ENCODE assay signal across 14 mouse cellular contexts in genomic region chr13:57055409-57056195, GRCm38 (mm10).
DNase-seq lines count a peak whose midpoint lies in the region; ATAC-seq lines count a peak whose summit lies in the region.
"Had no signal": no experiment of that assay in that cellular context is flagged by ENCODE, and none has a peak within 500 bp of the region (broad histone marks: within the 10 kb centered on the region; RNA-seq: fewer than 3 reads in every experiment).

No protein-coding gene starts in this region.

- no peak overlapping the region for H3K4me3 ChIP-seq in hindbrain, embryonic 10.5 days
- H3K4me3 ChIP-seq in midbrain, embryonic 14.5 days (replicated peaks; ENCODE audit: low read depth, low read length), result no peak overlapping the region
- H3K4me3 ChIP-seq: heart, embryonic 10.5 days had no signal

- intact Hi-C loops in gastrocnemius, postnatal 14 days (cut with DNase I; ENCODE audit: low total_unique reads), result no loop called here

- H3K36me3 ChIP-seq in hindbrain, embryonic 10.5 days, result no peaks in the 10 kb centered on the region
- H3K36me3 ChIP-seq in midbrain, embryonic 14.5 days (ENCODE audit: control insufficient read depth, insufficient read depth, low read length), result no peaks in the 10 kb centered on the region
- H3K36me3 ChIP-seq: heart, embryonic 10.5 days had no signal

- no peak overlapping the region; the same call in 1 of the 2 replicates for H3K4me2 ChIP-seq in midbrain, embryonic 14.5 days (ENCODE audit: low read length)

- no peak overlapping the region for H3K9ac ChIP-seq in midbrain, embryonic 14.5 days (replicated peaks; ENCODE audit: low read length)

- 70% methylated on average over 12 of the region's 12 CpGs for WGBS in hindbrain, embryonic 10.5 days
- 54% methylated on average over 12 of the region's 12 CpGs for WGBS in midbrain, embryonic 14.5 days

- H3K27ac ChIP-seq in hindbrain, embryonic 10.5 days, result peak overlapping the region; percentile 59
- peak overlapping the region; percentile 23 for H3K27ac ChIP-seq in midbrain, embryonic 14.5 days (replicated peaks; ENCODE audit: low read depth, low read length)
- H3K27ac ChIP-seq: heart, embryonic 10.5 days had no signal

- H3K4me1 ChIP-seq in hindbrain, embryonic 10.5 days (replicated peaks), result peaks cover 13% of the 10 kb centered on the region
- H3K4me1 ChIP-seq in midbrain, embryonic 14.5 days (ENCODE audit: control insufficient read depth, insufficient read depth, low read length), result peaks cover 20% of the 10 kb centered on the region

- peak; percentile 9 to 22 for DNase-seq in cerebellum, postnatal 14 days
- peak; percentile 37 for DNase-seq in Muller cell, postnatal 12 days (ENCODE audit: inconsistent ontology term)
- no peak for DNase-seq in hindbrain, embryonic 10.5 days (ENCODE audit: low spot score)
- peak; percentile 61 for DNase-seq in midbrain, embryonic 14.5 days
- no peak for DNase-seq in gastrocnemius, postnatal 14 days
- DNase-seq in kidney, adult 8-10 months, result no peak
- no peak for DNase-seq in spleen, postnatal 10 days (ENCODE audit: low spot score in 2 of 2)
- DNase-seq: adrenal gland, postnatal 10 days; cerebellum, adult 9-10 months; kidney, adult 18-20 months; lung, adult 18-20 months; thymus, postnatal 25 days had no signal

- no peak for ATAC-seq in cerebellum, adult (ENCODE audit: insufficient number of reproducible peaks, low FRiP score, low TSS enrichment)
- ATAC-seq in midbrain, embryonic 14.5 days (ENCODE audit: low FRiP score, low TSS enrichment), result no peak

- no peaks in the 10 kb centered on the region for H3K27me3 ChIP-seq in hindbrain, embryonic 10.5 days (ENCODE audit: insufficient read depth, poor library complexity, severe bottlenecking)
- no peaks in the 10 kb centered on the region for H3K27me3 ChIP-seq in midbrain, embryonic 14.5 days (ENCODE audit: control insufficient read depth, insufficient read depth, low read length)

- no peaks in the 10 kb centered on the region for H3K9me3 ChIP-seq in hindbrain, embryonic 10.5 days
- H3K9me3 ChIP-seq in midbrain, embryonic 14.5 days (ENCODE audit: control insufficient read depth, low read length), result no peaks in the 10 kb centered on the region
- H3K9me3 ChIP-seq: heart, embryonic 10.5 days had no signal

Comparison
In these comparisons a context has a peak if more than half of its experiments do, and no peak if none do; other contexts are left out.
1. DNase-seq: peak in cerebellum, postnatal 14 days (2 of 2), Muller cell, postnatal 12 days (single experiment) and midbrain, embryonic 14.5 days (single experiment); none in hindbrain, embryonic 10.5 days (single experiment), gastrocnemius, postnatal 14 days (single experiment), kidney, adult 8-10 months (0 of 2) and spleen, postnatal 10 days (0 of 2).